Mouse (Mus musculus) kidney, adult 2 months (tissue): ENCODE results near the gene Cfl1. TPM values are rescaled to one million over a fixed set of nuclear protein-coding genes. Genes with fewer than 3 reads are reported as not detected.

Experiments used
- DNase-seq: peaks from one replicate; pipeline ENCODE4 v3.0.0; 2021
- H3K27ac ChIP-seq: fragments of 200-500 bp; 2 replicates; pipeline ENCODE4 v1.5.1; 2012; ENCODE audit warnings: low read depth, low read length, control low read depth, inconsistent platforms; ENCODE audit not compliant: insufficient read depth
- H3K27me3 ChIP-seq: fragments of 200-500 bp; replicated peaks from 2 replicates; pipeline ENCODE4 v1.6.1; 2012; ENCODE audit warnings: mild to moderate bottlenecking, moderate library complexity, low read length, inconsistent platforms; ENCODE audit not compliant: control insufficient read depth, insufficient read depth
- H3K36me3 ChIP-seq: fragments of 200-500 bp; 2 replicates; pipeline ENCODE4 v1.6.1; 2012; ENCODE audit warnings: mild to moderate bottlenecking, moderate library complexity, low read length, inconsistent platforms; ENCODE audit not compliant: control insufficient read depth, insufficient read depth
- H3K4me1 ChIP-seq: fragments of 200-500 bp; 2 replicates; pipeline ENCODE4 v1.6.1; 2011; ENCODE audit warnings: low read length; ENCODE audit not compliant: control insufficient read depth, insufficient read depth
- H3K4me3 ChIP-seq: fragments of 200-500 bp; 2 replicates; pipeline ENCODE4 v1.5.1; 2011; ENCODE audit warnings: mild to moderate bottlenecking, low read depth, low read length, control low read depth; ENCODE audit not compliant: insufficient read depth
- CTCF ChIP-seq: fragments of 200-500 bp; conservative IDR thresholded peaks from 2 replicates; pipeline ENCODE4 v1.5.1; 2011; ENCODE audit warnings: low read depth, mild to moderate bottlenecking, control low read depth, low read length, moderate library complexity, mixed read lengths; ENCODE audit not compliant: insufficient read depth, insufficient read length
- POLR2A ChIP-seq: fragments of 200-500 bp; IDR thresholded peaks from one replicate; pipeline ENCODE4 v1.6.1; 2011; ENCODE audit warnings: low read depth, low read length, control low read depth
- WGBS: fragments of 180-500 bp; shearing (Covaris S2); methylation state at CpG from one replicate; pipeline ENCODE4 v1.1.7; 2018; 5-methylcytosine and 5-hydroxymethylcytosine counted together
- polyA plus RNA-seq: library from polyadenylated mRNA; depleted of rRNA; stranded (reverse); fragments of >200 nt; gene quantifications from 2 replicates; pipeline ENCODE4 v1.2.3, GENCODE M21; 2012

The Cfl1 gene
- polyA plus RNA-seq, 1 experiment: 413 TPM

GRCm38 (mm10) chr19:5449673-5450072 lies 40.6 kb upstream of the Cfl1 start:
- Histone ChIP-seq H3K4me1 (0 out of 2 replicates have a peak, but pooled peaks cover 10% of the 10 kb centered on the region), H3K27ac (no peak overlapping the region), H3K36me3 (no peaks in the 10 kb centered on the region), H3K4me3 (no peak overlapping the region), H3K27me3 (peaks cover 4% of the 10 kb centered on the region)
- TF ChIP-seq CTCF (no peak), POLR2A (no peak)
- WGBS: 87% methylated on average over 3 of the region's 3 CpGs
- no peak for DNase-seq

- Histone ChIP-seq H3K4me1 (0 out of 2 replicates have a peak, but pooled peaks cover 3% of the 10 kb centered on the region), H3K27ac (no peak overlapping the region), H3K36me3 (0 out of 2 replicates have a peak, but pooled peaks cover 1% of the 10 kb centered on the region), H3K4me3 (no peak overlapping the region), H3K27me3 (peaks cover 4% of the 10 kb centered on the region)
- no peak for DNase-seq
- 76% methylated on average over 6 of the region's 6 CpGs for WGBS
- TF ChIP-seq CTCF: no peak
- no peak for TF ChIP-seq POLR2A
Observed at GRCm38 (mm10) chr19:5451766-5452165, 38.5 kb upstream of the Cfl1 start.

- TF ChIP-seq CTCF: no peak
- TF ChIP-seq POLR2A: no peak
- DNase-seq: no peak
- Histone ChIP-seq H3K36me3 (0 out of 2 replicates have a peak, but pooled peaks cover 1% of the 10 kb centered on the region), H3K4me3 (no peak overlapping the region), H3K4me1 (no peaks in the 10 kb centered on the region; the same call in 1 of the 2 replicates), H3K27ac (no peak overlapping the region; the same call in 1 of the 2 replicates), H3K27me3 (no peaks in the 10 kb centered on the region)
- WGBS: 70% methylated on average over 12 of the region's 12 CpGs
Observed at GRCm38 (mm10) chr19:5455037-5455436, 35.2 kb upstream of the Cfl1 start.

GRCm38 (mm10) chr19:5455568-5455967 lies 34.7 kb upstream of the Cfl1 start:
- no peak for DNase-seq
- no peak for TF ChIP-seq CTCF
- TF ChIP-seq POLR2A: no peak
- Histone ChIP-seq H3K27ac (peak overlapping the region; percentile 37), H3K27me3 (no peaks in the 10 kb centered on the region), H3K4me1 (no peaks in the 10 kb centered on the region; the same call in 1 of the 2 replicates), H3K4me3 (peak overlapping the region; percentile 47), H3K36me3 (0 out of 2 replicates have a peak, but pooled peaks cover 1% of the 10 kb centered on the region)
- WGBS: 67% methylated on average over 8 of the region's 8 CpGs

GRCm38 (mm10) chr19:5456241-5456921 lies 33.9 kb upstream of the Cfl1 start:
- peak; percentile 65 for DNase-seq
- H3K36me3 ChIP-seq: 0 out of 2 replicates have a peak, but pooled peaks cover 1% of the 10 kb centered on the region
- WGBS: 7% methylated on average over 26 of the region's 26 CpGs
- H3K27me3 ChIP-seq: no peaks in the 10 kb centered on the region
- peak overlapping the region; percentile 84 for H3K27ac ChIP-seq
- peaks cover 2% of the 10 kb centered on the region; the same call in 1 of the 2 replicates for H3K4me1 ChIP-seq
- H3K4me3 ChIP-seq: peak overlapping the region; percentile 61
- TF ChIP-seq POLR2A: no peak
- no peak for TF ChIP-seq CTCF

GRCm38 (mm10) chr19:5456922-5457745 lies 33.1 kb upstream of the Cfl1 start:
- H3K4me3 ChIP-seq: peak overlapping the region; percentile 61
- peak overlapping the region; percentile 84 for H3K27ac ChIP-seq
- no peak for TF ChIP-seq CTCF
- TF ChIP-seq POLR2A: peak; percentile 90
- peaks cover 2% of the 10 kb centered on the region; the same call in 1 of the 2 replicates for H3K4me1 ChIP-seq
- 0 out of 2 replicates have a peak, but pooled peaks cover 1% of the 10 kb centered on the region for H3K36me3 ChIP-seq
- under 1% methylated on average over 70 of the region's 70 CpGs for WGBS
- H3K27me3 ChIP-seq: no peaks in the 10 kb centered on the region
- peak; percentile 98 for DNase-seq

- Histone ChIP-seq H3K27ac (peak within 1 kb of the TSS; percentile 84), H3K27me3 (no peaks in the 10 kb centered on the region), H3K36me3 (0 out of 2 replicates have a peak, but pooled peaks cover 1% of the 10 kb centered on the region), H3K4me1 (peaks cover 2% of the 10 kb centered on the region; the same call in 1 of the 2 replicates), H3K4me3 (peak within 1 kb of the TSS; percentile 61)
- no peak for DNase-seq
- TF ChIP-seq CTCF: no peak
- no peak for TF ChIP-seq POLR2A
- WGBS: 8% methylated on average over 14 of the region's 14 CpGs
Observed at GRCm38 (mm10) chr19:5457746-5458442, 32.4 kb upstream of the Cfl1 start, which contains the start of gene Ccdc85b. TSS of gene Ccdc85b (minus strand) at chr19:5457894.
